Mouse (Mus musculus): ENCODE measurements around the gene Cse1l. TPM values are rescaled to one million over a fixed set of nuclear protein-coding genes. Genes with fewer than 3 reads are reported as not detected.
A peak's percentile ranks its signal among the peaks of the same experiment; 100 is the strongest.

The Cse1l gene
- polyA plus RNA-seq, 1 experiment from 2014 or later, result 137 TPM

DNA sequence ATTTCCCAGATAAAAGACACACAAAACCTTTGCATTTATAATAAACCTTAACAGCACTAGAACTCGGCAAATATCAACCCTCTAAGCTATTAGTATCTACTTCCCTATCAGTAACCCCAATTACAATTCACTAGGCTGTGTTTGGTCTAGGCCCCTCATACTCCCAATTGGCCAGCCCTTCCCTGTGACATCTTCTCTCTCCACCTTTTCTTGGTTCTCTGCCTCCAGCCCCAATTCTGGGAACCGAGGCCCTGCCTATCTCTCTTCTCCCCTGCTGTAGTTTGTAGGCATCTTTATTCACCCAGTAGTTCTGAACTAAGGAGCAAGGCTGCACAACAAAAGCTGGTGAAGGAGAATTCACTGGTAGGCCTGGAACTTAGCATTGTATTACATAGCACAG is 18.1 kb downstream of the Cse1l start:
- no peak overlapping the region for H3K27ac ChIP-seq (ENCODE audit: low read depth, low read length)
- DNase-seq (ENCODE audit: low spot score) (no peak), ATAC-seq (no peak)
- H3K4me2 ChIP-seq (ENCODE audit: low read length), result no peak overlapping the region
- no peaks in the 10 kb centered on the region for H3K27me3 ChIP-seq (replicated peaks; ENCODE audit: control insufficient read depth, insufficient read depth, low read length)
- peaks cover 81% of the 10 kb centered on the region for H3K36me3 ChIP-seq (ENCODE audit: control insufficient read depth, insufficient read depth, low read length)
- no peaks in the 10 kb centered on the region for H3K4me1 ChIP-seq (ENCODE audit: control insufficient read depth, insufficient read depth, low read length)
- 86% methylated on average over 2 of the region's 2 CpGs for WGBS
- H3K9me3 ChIP-seq (replicated peaks; ENCODE audit: control insufficient read depth, low read length), result no peaks in the 10 kb centered on the region
- no peak overlapping the region for H3K4me3 ChIP-seq (ENCODE audit: low read depth, low read length)
- no peak overlapping the region for H3K9ac ChIP-seq (ENCODE audit: low read length)

DNA sequence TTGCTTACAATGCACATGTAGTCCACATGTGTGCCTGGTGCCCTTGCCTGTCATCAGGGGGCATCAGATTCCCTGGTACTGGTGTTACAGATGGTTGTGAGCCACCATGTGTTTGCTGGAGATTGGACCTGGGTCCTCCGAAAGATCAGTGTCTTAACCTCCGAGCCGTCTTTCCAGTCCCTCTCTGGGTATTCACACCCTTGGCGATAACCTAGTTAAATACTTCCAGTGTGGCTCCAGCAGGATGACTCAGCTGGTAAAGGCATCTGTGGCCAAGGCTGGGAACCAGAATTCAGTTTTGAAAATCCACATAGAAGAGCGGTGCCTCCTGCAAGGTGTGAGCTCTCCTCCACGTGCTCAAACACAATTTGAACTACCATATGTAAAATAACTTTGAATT is 28.1 kb downstream of the Cse1l start:
- 92% methylated on average over 6 of the region's 6 CpGs for WGBS
- no peak for ATAC-seq

DNA sequence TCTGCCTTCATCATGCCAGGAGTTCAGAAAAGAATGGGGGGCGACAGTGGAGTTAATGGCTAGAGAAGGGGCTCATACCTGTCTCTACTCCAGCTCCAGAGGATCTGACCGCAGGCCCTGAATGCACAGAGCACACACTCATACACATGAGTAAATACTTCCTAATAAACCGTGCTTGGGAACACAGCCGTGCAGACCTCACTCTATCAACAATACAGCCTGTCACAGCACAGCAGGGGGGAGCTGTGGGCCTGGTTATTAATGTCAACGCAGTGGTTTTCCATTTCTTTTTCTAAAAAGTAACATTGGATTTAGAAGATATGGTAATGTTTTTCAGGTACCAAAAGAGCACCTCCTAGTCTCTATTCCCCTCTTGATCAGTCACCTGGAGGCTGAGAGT is 28.6 kb downstream of the Cse1l start:
- Histone ChIP-seq H3K4me3 (ENCODE audit: low read depth, low read length) (no peak overlapping the region), H3K27ac (ENCODE audit: low read depth, low read length) (no peak overlapping the region), H3K9me3 (replicated peaks; ENCODE audit: control insufficient read depth, low read length) (no peaks in the 10 kb centered on the region), H3K27me3 (replicated peaks; ENCODE audit: control insufficient read depth, insufficient read depth, low read length) (no peaks in the 10 kb centered on the region), H3K4me1 (ENCODE audit: control insufficient read depth, insufficient read depth, low read length) (no peaks in the 10 kb centered on the region), H3K4me2 (ENCODE audit: low read length) (no peak overlapping the region), H3K36me3 (ENCODE audit: control insufficient read depth, insufficient read depth, low read length) (peaks cover 91% of the 10 kb centered on the region), H3K9ac (ENCODE audit: low read length) (no peak overlapping the region)
- no peak for ATAC-seq
- WGBS, result 58% methylated on average over 5 of the region's 5 CpGs
- DNase-seq (ENCODE audit: low spot score), result no peak

More for the DNA sequence above, 28.1 kb downstream of the Cse1l start:
- Histone ChIP-seq H3K4me3 (ENCODE audit: low read depth, low read length) (no peak overlapping the region), H3K9me3 (replicated peaks; ENCODE audit: control insufficient read depth, low read length) (no peaks in the 10 kb centered on the region), H3K4me2 (ENCODE audit: low read length) (no peak overlapping the region), H3K27me3 (replicated peaks; ENCODE audit: control insufficient read depth, insufficient read depth, low read length) (no peaks in the 10 kb centered on the region), H3K27ac (ENCODE audit: low read depth, low read length) (no peak overlapping the region), H3K36me3 (ENCODE audit: control insufficient read depth, insufficient read depth, low read length) (peaks cover 91% of the 10 kb centered on the region), H3K9ac (ENCODE audit: low read length) (no peak overlapping the region), H3K4me1 (ENCODE audit: control insufficient read depth, insufficient read depth, low read length) (no peaks in the 10 kb centered on the region)
- no peak for DNase-seq (ENCODE audit: low spot score)

DNA sequence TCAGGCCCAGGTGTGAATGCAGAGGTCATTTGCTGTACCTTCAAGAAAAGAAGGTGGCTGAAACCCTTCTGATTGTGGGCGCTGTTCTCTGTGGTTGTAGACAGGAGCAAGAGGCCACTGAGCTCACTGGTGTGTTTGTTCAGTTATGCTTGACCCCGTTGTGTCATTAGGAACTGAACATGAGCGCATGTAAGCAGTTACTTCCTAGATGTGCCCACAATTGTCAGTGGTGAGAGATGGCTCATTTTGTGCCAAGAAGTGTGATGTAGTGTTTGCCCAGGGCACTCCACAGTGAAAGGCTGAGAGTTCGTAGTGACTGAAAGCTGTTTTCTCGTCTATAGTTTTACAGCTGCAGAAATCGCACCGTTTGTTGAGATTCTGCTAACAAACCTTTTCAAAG is 29.7 kb downstream of the Cse1l start:
- DNase-seq (ENCODE audit: low spot score), result no peak
- Histone ChIP-seq H3K27me3 (replicated peaks; ENCODE audit: control insufficient read depth, insufficient read depth, low read length) (no peaks in the 10 kb centered on the region), H3K27ac (ENCODE audit: low read depth, low read length) (no peak overlapping the region), H3K36me3 (ENCODE audit: control insufficient read depth, insufficient read depth, low read length) (peaks cover 91% of the 10 kb centered on the region), H3K9ac (ENCODE audit: low read length) (no peak overlapping the region), H3K9me3 (replicated peaks; ENCODE audit: control insufficient read depth, low read length) (no peaks in the 10 kb centered on the region), H3K4me2 (ENCODE audit: low read length) (no peak overlapping the region), H3K4me1 (ENCODE audit: control insufficient read depth, insufficient read depth, low read length) (no peaks in the 10 kb centered on the region), H3K4me3 (ENCODE audit: low read depth, low read length) (no peak overlapping the region)
- no peak for ATAC-seq
- 95% methylated on average over 7 of the region's 7 CpGs for WGBS

DNA sequence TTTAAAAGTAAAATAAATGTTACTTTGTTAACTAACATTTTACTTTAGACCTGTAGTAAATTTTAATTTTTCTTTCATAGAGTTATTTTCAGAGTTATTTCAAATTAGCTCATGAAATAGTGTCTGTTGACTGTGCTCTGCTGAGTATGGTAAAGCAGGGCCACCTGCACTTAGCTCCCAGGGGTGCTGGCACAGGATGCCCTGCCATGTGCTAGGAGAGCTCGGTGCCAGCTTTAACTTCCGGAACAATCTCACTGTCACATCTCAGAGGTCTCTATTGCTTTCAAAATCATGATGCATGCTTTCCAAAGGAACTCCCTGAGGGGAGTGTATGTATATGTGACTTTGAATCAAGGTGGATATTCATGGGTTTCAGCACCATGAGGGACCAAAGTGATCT is 30.3 kb downstream of the Cse1l start:
- no peak for DNase-seq (ENCODE audit: low spot score)
- Histone ChIP-seq H3K4me2 (ENCODE audit: low read length) (no peak overlapping the region), H3K27ac (ENCODE audit: low read depth, low read length) (no peak overlapping the region), H3K9ac (ENCODE audit: low read length) (no peak overlapping the region), H3K27me3 (replicated peaks; ENCODE audit: control insufficient read depth, insufficient read depth, low read length) (no peaks in the 10 kb centered on the region), H3K4me1 (ENCODE audit: control insufficient read depth, insufficient read depth, low read length) (no peaks in the 10 kb centered on the region), H3K36me3 (ENCODE audit: control insufficient read depth, insufficient read depth, low read length) (peaks cover 91% of the 10 kb centered on the region), H3K9me3 (replicated peaks; ENCODE audit: control insufficient read depth, low read length) (no peaks in the 10 kb centered on the region), H3K4me3 (ENCODE audit: low read depth, low read length) (no peak overlapping the region)
- WGBS, result 92% methylated on average over 2 of the region's 2 CpGs
- no peak for ATAC-seq

DNA sequence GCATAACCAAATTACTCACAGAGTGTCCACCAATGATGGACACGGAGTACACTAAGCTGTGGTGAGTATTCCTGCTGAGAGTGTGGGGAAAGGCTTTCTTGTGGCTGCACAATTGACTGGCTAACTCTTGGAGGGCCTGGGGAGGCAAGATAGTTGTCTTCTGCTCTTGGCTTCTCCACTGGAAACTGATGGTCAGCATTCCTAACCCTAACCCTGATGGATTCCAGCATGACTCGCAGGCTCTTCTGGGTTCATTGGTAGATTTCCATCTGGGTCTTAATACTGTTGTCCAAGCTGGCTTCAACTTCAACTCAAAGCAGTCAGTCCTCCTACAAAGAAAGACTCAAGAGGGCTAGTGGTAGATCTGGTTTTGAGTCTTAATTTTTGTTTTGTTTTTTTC is 37.3 kb downstream of the Cse1l start:
- Histone ChIP-seq H3K27me3 (replicated peaks; ENCODE audit: control insufficient read depth, insufficient read depth, low read length) (no peaks in the 10 kb centered on the region), H3K4me3 (ENCODE audit: low read depth, low read length) (no peak overlapping the region), H3K4me2 (ENCODE audit: low read length) (no peak overlapping the region), H3K4me1 (ENCODE audit: control insufficient read depth, insufficient read depth, low read length) (no peaks in the 10 kb centered on the region), H3K36me3 (ENCODE audit: control insufficient read depth, insufficient read depth, low read length) (peaks cover 92% of the 10 kb centered on the region), H3K27ac (ENCODE audit: low read depth, low read length) (no peak overlapping the region), H3K9me3 (replicated peaks; ENCODE audit: control insufficient read depth, low read length) (no peaks in the 10 kb centered on the region), H3K9ac (ENCODE audit: low read length) (no peak overlapping the region)
- DNase-seq (ENCODE audit: low spot score) (no peak), ATAC-seq (no peak)
- WGBS, result 94% methylated on average over 2 of the region's 2 CpGs

DNA sequence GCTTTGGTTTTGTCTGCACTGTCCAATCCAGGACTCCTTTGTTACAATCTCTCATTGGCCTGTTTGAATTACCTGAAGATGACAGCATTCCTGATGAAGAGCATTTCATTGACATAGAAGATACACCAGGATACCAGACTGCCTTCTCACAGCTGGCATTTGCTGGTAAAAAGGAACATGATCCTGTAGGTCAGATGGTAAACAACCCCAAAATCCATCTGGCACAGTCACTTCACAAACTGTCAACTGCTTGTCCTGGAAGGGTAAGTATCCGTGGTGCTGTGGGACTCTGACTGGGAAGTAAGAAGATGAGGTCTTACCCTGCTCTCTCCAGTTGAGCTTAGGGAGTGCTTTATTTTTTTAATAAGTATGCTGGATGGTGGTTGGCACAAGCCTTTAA is 38.5 kb downstream of the Cse1l start:
- Histone ChIP-seq H3K4me3 (ENCODE audit: low read depth, low read length) (no peak overlapping the region), H3K4me1 (ENCODE audit: control insufficient read depth, insufficient read depth, low read length) (no peaks in the 10 kb centered on the region), H3K27ac (ENCODE audit: low read depth, low read length) (no peak overlapping the region), H3K9me3 (replicated peaks; ENCODE audit: control insufficient read depth, low read length) (no peaks in the 10 kb centered on the region), H3K9ac (ENCODE audit: low read length) (no peak overlapping the region), H3K36me3 (ENCODE audit: control insufficient read depth, insufficient read depth, low read length) (peaks cover 92% of the 10 kb centered on the region), H3K27me3 (replicated peaks; ENCODE audit: control insufficient read depth, insufficient read depth, low read length) (no peaks in the 10 kb centered on the region), H3K4me2 (ENCODE audit: low read length) (no peak overlapping the region)
- WGBS, result 81% methylated on average over 1 of the region's 1 CpGs
- ATAC-seq, result no peak
- DNase-seq (ENCODE audit: low spot score), result no peak

DNA sequence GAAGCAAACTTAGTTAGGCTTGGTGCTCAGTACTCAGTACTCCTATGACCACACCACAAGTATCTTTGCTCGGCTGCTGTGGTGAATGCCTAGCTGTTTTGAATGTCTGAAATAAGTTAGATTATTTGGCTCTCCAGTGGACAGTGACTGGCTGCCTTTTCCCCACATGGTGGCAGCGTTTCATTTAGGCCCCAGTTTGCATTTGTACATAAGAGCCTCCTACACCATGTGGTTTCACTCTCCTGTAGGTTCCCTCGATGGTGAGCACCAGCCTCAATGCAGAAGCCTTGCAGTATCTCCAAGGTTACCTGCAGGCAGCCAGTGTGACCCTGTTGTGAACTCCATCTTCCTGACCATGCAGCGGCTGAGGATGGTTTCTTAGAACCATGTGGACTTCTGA is 39.6 kb downstream of the Cse1l start:
- no peaks in the 10 kb centered on the region for H3K4me1 ChIP-seq (ENCODE audit: control insufficient read depth, insufficient read depth, low read length)
- ATAC-seq (no peak), DNase-seq (ENCODE audit: low spot score) (peak; percentile 37)
- WGBS, result 61% methylated on average over 4 of the region's 4 CpGs
- H3K27ac ChIP-seq (ENCODE audit: low read depth, low read length), result no peak overlapping the region
- H3K4me2 ChIP-seq (ENCODE audit: low read length), result no peak overlapping the region
- H3K4me3 ChIP-seq (ENCODE audit: low read depth, low read length), result no peak overlapping the region
- H3K36me3 ChIP-seq (ENCODE audit: control insufficient read depth, insufficient read depth, low read length), result peaks cover 94% of the 10 kb centered on the region
- H3K9ac ChIP-seq (ENCODE audit: low read length), result no peak overlapping the region
- H3K27me3 ChIP-seq (replicated peaks; ENCODE audit: control insufficient read depth, insufficient read depth, low read length), result no peaks in the 10 kb centered on the region
- no peaks in the 10 kb centered on the region for H3K9me3 ChIP-seq (replicated peaks; ENCODE audit: control insufficient read depth, low read length)

DNA sequence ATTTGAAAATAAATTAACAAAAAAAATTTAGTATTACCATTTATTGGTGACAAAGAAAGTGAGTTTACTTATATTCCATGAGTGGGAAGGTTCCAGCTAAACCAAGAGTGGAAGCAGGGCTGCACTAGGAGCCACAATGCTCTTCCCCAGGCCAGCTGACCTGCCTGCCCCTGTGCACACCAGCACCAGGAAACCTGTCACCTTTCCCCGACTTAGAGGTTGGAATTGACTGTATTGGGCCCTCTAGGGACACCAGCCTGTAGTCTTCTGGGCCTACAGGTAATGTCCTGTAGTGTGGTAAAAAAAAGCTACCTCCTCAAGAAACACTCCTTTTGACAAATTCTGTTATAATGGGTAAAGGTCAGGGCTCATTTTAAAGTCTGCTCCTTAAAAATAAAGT is 42.4 kb downstream of the Cse1l start:
- no peak overlapping the region for H3K9ac ChIP-seq (ENCODE audit: low read length)
- H3K27me3 ChIP-seq (replicated peaks; ENCODE audit: control insufficient read depth, insufficient read depth, low read length), result no peaks in the 10 kb centered on the region
- 0 out of 2 replicates have a peak, but pooled peaks cover 3% of the 10 kb centered on the region for H3K4me1 ChIP-seq (ENCODE audit: control insufficient read depth, insufficient read depth, low read length)
- DNase-seq (ENCODE audit: low spot score), result no peak
- no peak overlapping the region for H3K4me2 ChIP-seq (ENCODE audit: low read length)
- ATAC-seq, result no peak
- 58% methylated on average over 1 of the region's 1 CpGs for WGBS
- no peak overlapping the region for H3K4me3 ChIP-seq (ENCODE audit: low read depth, low read length)
- no peak overlapping the region for H3K27ac ChIP-seq (ENCODE audit: low read depth, low read length)
- peaks cover 96% of the 10 kb centered on the region for H3K36me3 ChIP-seq (ENCODE audit: control insufficient read depth, insufficient read depth, low read length)
- no peaks in the 10 kb centered on the region for H3K9me3 ChIP-seq (replicated peaks; ENCODE audit: control insufficient read depth, low read length)
